In genomic region chr13:63277316-63277715, GRCm38 (mm10) we compare ENCODE assay signal across 11 mouse cellular contexts.
DNase-seq lines count a peak whose midpoint lies in the region; ATAC-seq lines count a peak whose summit lies in the region.
"Had no signal": no experiment of that assay in that cellular context is flagged by ENCODE, and none has a peak within 500 bp of the region (broad histone marks: within the 10 kb centered on the region; RNA-seq: fewer than 3 reads in every experiment).

No protein-coding gene starts in this region.

- WGBS in hindbrain, embryonic 13.5 days = 81% methylated on average over 5 of the region's 5 CpGs
- WGBS in hindbrain, embryonic 16.5 days = 87% methylated on average over 5 of the region's 5 CpGs
- WGBS in neural tube, embryonic 13.5 days = 77% methylated on average over 5 of the region's 5 CpGs
- WGBS in intestine, embryonic 15.5 days = 53% methylated on average over 5 of the region's 5 CpGs
- WGBS in forebrain, embryonic 16.5 days = 86% methylated on average over 5 of the region's 5 CpGs
- WGBS in midbrain, embryonic 14.5 days = 80% methylated on average over 5 of the region's 5 CpGs

- ATAC-seq in hindbrain, embryonic 13.5 days (ENCODE audit: low FRiP score) = no peak
- ATAC-seq in hindbrain, embryonic 16.5 days = no peak
- no peak for ATAC-seq in neural tube, embryonic 13.5 days (ENCODE audit: low read depth)
- no peak for ATAC-seq in intestine, embryonic 15.5 days
- ATAC-seq in forebrain, embryonic 16.5 days = no peak
- no peak for ATAC-seq in midbrain, embryonic 14.5 days (ENCODE audit: low FRiP score, low TSS enrichment)

- H3K36me3 ChIP-seq in hindbrain, embryonic 13.5 days = no peaks in the 10 kb centered on the region
- no peaks in the 10 kb centered on the region for H3K36me3 ChIP-seq in hindbrain, embryonic 16.5 days (ENCODE audit: control insufficient read depth, insufficient read depth, low read length)
- H3K36me3 ChIP-seq in neural tube, embryonic 13.5 days = no peaks in the 10 kb centered on the region
- peaks cover 3% of the 10 kb centered on the region; the same call in 1 of the 2 replicates for H3K36me3 ChIP-seq in intestine, embryonic 15.5 days
- H3K36me3 ChIP-seq in forebrain, embryonic 16.5 days (ENCODE audit: control insufficient read depth, insufficient read depth) = no peaks in the 10 kb centered on the region
- H3K36me3 ChIP-seq in midbrain, embryonic 14.5 days (ENCODE audit: control insufficient read depth, insufficient read depth, low read length) = no peaks in the 10 kb centered on the region

- peaks cover 37% of the 10 kb centered on the region for H3K4me1 ChIP-seq in hindbrain, embryonic 13.5 days (replicated peaks)
- H3K4me1 ChIP-seq in hindbrain, embryonic 16.5 days (ENCODE audit: control insufficient read depth, insufficient read depth, low read depth, low read length) = peaks cover 15% of the 10 kb centered on the region
- H3K4me1 ChIP-seq in neural tube, embryonic 13.5 days (replicated peaks) = peaks cover 61% of the 10 kb centered on the region
- peaks cover 47% of the 10 kb centered on the region for H3K4me1 ChIP-seq in intestine, embryonic 15.5 days (replicated peaks)
- H3K4me1 ChIP-seq in forebrain, embryonic 16.5 days (replicated peaks; ENCODE audit: control insufficient read depth, insufficient read depth, low read length) = peaks cover 13% of the 10 kb centered on the region
- peaks cover 27% of the 10 kb centered on the region for H3K4me1 ChIP-seq in midbrain, embryonic 14.5 days (ENCODE audit: control insufficient read depth, insufficient read depth, low read length)

- DNase-seq in neural tube, embryonic 10.5 days (ENCODE audit: extremely low spot score, low spot score) = no peak
- no peak for DNase-seq in midbrain, embryonic 14.5 days
- DNase-seq: cerebellum, postnatal 25 days had no signal

- no peaks in the 10 kb centered on the region for H3K9me3 ChIP-seq in hindbrain, embryonic 13.5 days
- H3K9me3 ChIP-seq in hindbrain, embryonic 16.5 days (ENCODE audit: control insufficient read depth, low read length) = no peaks in the 10 kb centered on the region
- no peaks in the 10 kb centered on the region for H3K9me3 ChIP-seq in neural tube, embryonic 13.5 days
- H3K9me3 ChIP-seq in intestine, embryonic 15.5 days = no peaks in the 10 kb centered on the region
- H3K9me3 ChIP-seq in forebrain, embryonic 16.5 days (ENCODE audit: control insufficient read depth, low read length) = no peaks in the 10 kb centered on the region
- H3K9me3 ChIP-seq in midbrain, embryonic 14.5 days (ENCODE audit: control insufficient read depth, low read length) = no peaks in the 10 kb centered on the region
- H3K9me3 ChIP-seq: forebrain, embryonic 10.5 days; hindbrain, embryonic 12.5 days had no signal

- no peak overlapping the region for H3K4me3 ChIP-seq in hindbrain, embryonic 13.5 days
- no peak overlapping the region for H3K4me3 ChIP-seq in hindbrain, embryonic 16.5 days (ENCODE audit: low read length)
- peak overlapping the region; percentile 8; the same call in 1 of the 2 replicates for H3K4me3 ChIP-seq in neural tube, embryonic 13.5 days
- H3K4me3 ChIP-seq in intestine, embryonic 15.5 days (replicated peaks) = no peak overlapping the region
- H3K4me3 ChIP-seq in forebrain, embryonic 16.5 days (replicated peaks; ENCODE audit: low read length) = no peak overlapping the region
- no peak overlapping the region for H3K4me3 ChIP-seq in midbrain, embryonic 14.5 days (replicated peaks; ENCODE audit: low read depth, low read length)
- H3K4me3 ChIP-seq: forebrain, embryonic 10.5 days; hindbrain, embryonic 12.5 days had no signal

- peaks cover 50% of the 10 kb centered on the region for H3K27me3 ChIP-seq in hindbrain, embryonic 13.5 days
- peaks cover 2% of the 10 kb centered on the region; the same call in 1 of the 2 replicates for H3K27me3 ChIP-seq in hindbrain, embryonic 16.5 days (replicated peaks; ENCODE audit: control insufficient read depth, insufficient read depth, low read length)
- peaks cover 16% of the 10 kb centered on the region for H3K27me3 ChIP-seq in neural tube, embryonic 13.5 days
- no peaks in the 10 kb centered on the region for H3K27me3 ChIP-seq in intestine, embryonic 15.5 days (replicated peaks)
- H3K27me3 ChIP-seq in forebrain, embryonic 16.5 days (replicated peaks; ENCODE audit: control insufficient read depth, insufficient read depth, low read length) = no peaks in the 10 kb centered on the region
- no peaks in the 10 kb centered on the region; the same call in 1 of the 2 replicates for H3K27me3 ChIP-seq in midbrain, embryonic 14.5 days (ENCODE audit: control insufficient read depth, insufficient read depth, low read length)

- H3K9ac ChIP-seq in hindbrain, embryonic 13.5 days = no peak overlapping the region
- H3K9ac ChIP-seq in hindbrain, embryonic 16.5 days (ENCODE audit: low read depth, low read length) = no peak overlapping the region
- H3K9ac ChIP-seq in neural tube, embryonic 13.5 days = 0 out of 2 replicates have a peak overlapping the region, but pooled peaks have one; percentile 59
- no peak overlapping the region for H3K9ac ChIP-seq in intestine, embryonic 15.5 days
- no peak overlapping the region for H3K9ac ChIP-seq in forebrain, embryonic 16.5 days (replicated peaks; ENCODE audit: low read depth, low read length)
- no peak overlapping the region for H3K9ac ChIP-seq in midbrain, embryonic 14.5 days (replicated peaks; ENCODE audit: low read length)
- H3K9ac ChIP-seq: hindbrain, embryonic 12.5 days; liver, embryonic 14.5 days had no signal

- H3K4me2 ChIP-seq in hindbrain, embryonic 13.5 days = no peak overlapping the region
- no peak overlapping the region for H3K4me2 ChIP-seq in hindbrain, embryonic 16.5 days (ENCODE audit: low read length)
- H3K4me2 ChIP-seq in neural tube, embryonic 13.5 days = peak overlapping the region; percentile 48
- H3K4me2 ChIP-seq in intestine, embryonic 15.5 days (replicated peaks) = peak overlapping the region; percentile 52
- no peak overlapping the region for H3K4me2 ChIP-seq in forebrain, embryonic 16.5 days (ENCODE audit: low read length)
- no peak overlapping the region for H3K4me2 ChIP-seq in midbrain, embryonic 14.5 days (ENCODE audit: low read length)
- H3K4me2 ChIP-seq: hindbrain, embryonic 12.5 days had no signal

- H3K27ac ChIP-seq in hindbrain, embryonic 13.5 days = peak overlapping the region; percentile 70; the same call in 1 of the 2 replicates
- no peak overlapping the region for H3K27ac ChIP-seq in hindbrain, embryonic 16.5 days (ENCODE audit: low read depth, low read length)
- H3K27ac ChIP-seq in neural tube, embryonic 13.5 days (replicated peaks) = peak overlapping the region; percentile 71; the same call in 1 of the 2 replicates
- H3K27ac ChIP-seq in intestine, embryonic 15.5 days = peak overlapping the region; percentile 85; the same call in 1 of the 2 replicates
- no peak overlapping the region for H3K27ac ChIP-seq in forebrain, embryonic 16.5 days (ENCODE audit: low read length)
- H3K27ac ChIP-seq in midbrain, embryonic 14.5 days (replicated peaks; ENCODE audit: low read depth, low read length) = no peak overlapping the region
- H3K27ac ChIP-seq: hindbrain, embryonic 12.5 days; liver, embryonic 14.5 days had no signal

Comparison
In these comparisons a context has a peak if more than half of its experiments do, and no peak if none do; other contexts are left out.
1. H3K27ac ChIP-seq: peak in hindbrain, embryonic 13.5 days (single experiment), neural tube, embryonic 13.5 days (single experiment) and intestine, embryonic 15.5 days (single experiment); none in hindbrain, embryonic 16.5 days (single experiment), forebrain, embryonic 16.5 days (single experiment) and midbrain, embryonic 14.5 days (single experiment).
2. H3K4me2 ChIP-seq: peak in neural tube, embryonic 13.5 days (single experiment) and intestine, embryonic 15.5 days (single experiment); none in hindbrain, embryonic 13.5 days (single experiment), hindbrain, embryonic 16.5 days (single experiment), forebrain, embryonic 16.5 days (single experiment) and midbrain, embryonic 14.5 days (single experiment).